Mouse (Mus musculus): ENCODE results near the gene Rd3. TPM values are rescaled to one million over a fixed set of nuclear protein-coding genes. Genes with fewer than 3 reads are reported as not detected.

Rd3 gene
- polyA plus RNA-seq, 1 experiment from 2014 or later, result 6.0 TPM

- Histone ChIP-seq H3K4me1 (ENCODE audit: control insufficient read depth, insufficient read depth, low read length) (peaks cover 20% of the 10 kb centered on the region), H3K27ac (replicated peaks; ENCODE audit: low read depth, low read length) (peak overlapping the region; percentile 53; the same call in 1 of the 2 replicates), H3K9me3 (ENCODE audit: control insufficient read depth, low read length) (no peaks in the 10 kb centered on the region), H3K4me2 (ENCODE audit: low read depth, low read length) (no peak overlapping the region), H3K9ac (ENCODE audit: low read depth, low read length) (peak overlapping the region; percentile 14; the same call in 1 of the 2 replicates), H3K4me3 (ENCODE audit: low read depth, low read length) (no peak overlapping the region), H3K27me3 (replicated peaks; ENCODE audit: control insufficient read depth, insufficient read depth, low read length) (no peaks in the 10 kb centered on the region), H3K36me3 (ENCODE audit: control insufficient read depth, insufficient read depth, low read length) (no peaks in the 10 kb centered on the region)
- DNase-seq (ENCODE audit: low spot score) (peak; percentile 73), ATAC-seq (ENCODE audit: low read depth) (peak; percentile 56)
- 43% methylated on average over 13 of the region's 13 CpGs for WGBS
These were observed 2.4 kb upstream of the Rd3 start for GRCm38 (mm10) chr1:191974509-191975405.

GRCm38 (mm10) chr1:191981426-191982102 lies 4.4 kb downstream of the Rd3 start:
- no peak overlapping the region for H3K4me3 ChIP-seq (ENCODE audit: low read depth, low read length)
- peak overlapping the region; percentile 71 for H3K27ac ChIP-seq (replicated peaks; ENCODE audit: low read depth, low read length)
- H3K27me3 ChIP-seq (replicated peaks; ENCODE audit: control insufficient read depth, insufficient read depth, low read length), result no peaks in the 10 kb centered on the region
- no peak overlapping the region for H3K9ac ChIP-seq (ENCODE audit: low read depth, low read length)
- peaks cover 15% of the 10 kb centered on the region for H3K4me1 ChIP-seq (ENCODE audit: control insufficient read depth, insufficient read depth, low read length)
- 16% methylated on average over 5 of the region's 6 CpGs for WGBS
- peak; percentile 93 for DNase-seq (ENCODE audit: low spot score)
- ATAC-seq (ENCODE audit: low read depth), result peak; percentile 93
- H3K36me3 ChIP-seq (ENCODE audit: control insufficient read depth, insufficient read depth, low read length), result no peaks in the 10 kb centered on the region
- H3K4me2 ChIP-seq (ENCODE audit: low read depth, low read length), result no peak overlapping the region
- H3K9me3 ChIP-seq (ENCODE audit: control insufficient read depth, low read length), result no peaks in the 10 kb centered on the region

DNA sequence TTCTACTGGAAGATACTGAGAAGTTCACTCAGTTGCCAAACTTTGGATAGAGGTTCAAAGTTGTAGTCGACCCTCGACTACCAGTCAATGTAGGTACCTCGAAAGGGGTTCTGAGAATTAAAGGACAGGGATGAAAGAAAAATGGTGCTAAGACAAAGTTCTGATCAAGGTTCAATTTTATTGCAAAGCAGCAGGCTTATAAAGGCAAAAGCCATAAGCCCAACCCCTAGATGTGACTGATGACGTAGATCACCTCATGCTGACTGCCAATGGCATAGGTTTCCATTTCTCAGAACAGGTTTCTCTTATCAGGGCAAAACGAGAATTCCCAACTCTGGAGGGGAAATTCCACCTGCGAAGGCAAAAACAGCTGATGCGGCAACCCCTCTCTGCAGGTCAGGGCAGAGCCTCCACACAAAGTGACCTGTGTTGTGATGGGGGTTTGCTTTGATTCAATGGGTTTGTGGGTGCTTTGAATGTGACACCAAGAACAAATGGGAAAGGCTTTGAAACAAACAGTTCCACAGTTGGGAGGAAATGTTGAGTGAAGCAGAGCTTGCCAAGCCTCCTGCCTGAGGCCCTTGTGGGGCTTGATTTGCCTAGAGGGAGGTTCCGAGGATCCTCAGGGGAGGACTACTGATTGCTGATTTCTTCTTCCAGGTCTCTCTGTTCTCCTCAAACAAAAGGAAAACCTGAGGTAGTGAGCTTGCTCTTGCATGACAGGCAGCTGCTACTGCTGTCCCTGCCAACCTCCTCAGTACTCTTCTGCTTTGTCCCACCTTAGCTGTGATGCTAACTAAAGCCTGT lies 9.7 kb downstream of the Rd3 start:
- Histone ChIP-seq H3K27ac (replicated peaks; ENCODE audit: low read depth, low read length) (no peak overlapping the region), H3K9ac (ENCODE audit: low read depth, low read length) (no peak overlapping the region), H3K4me3 (ENCODE audit: low read depth, low read length) (no peak overlapping the region), H3K36me3 (ENCODE audit: control insufficient read depth, insufficient read depth, low read length) (no peaks in the 10 kb centered on the region), H3K27me3 (replicated peaks; ENCODE audit: control insufficient read depth, insufficient read depth, low read length) (no peaks in the 10 kb centered on the region), H3K9me3 (ENCODE audit: control insufficient read depth, low read length) (no peaks in the 10 kb centered on the region), H3K4me2 (ENCODE audit: low read depth, low read length) (no peak overlapping the region), H3K4me1 (ENCODE audit: control insufficient read depth, insufficient read depth, low read length) (no peaks in the 10 kb centered on the region)
- 74% methylated on average over 8 of the region's 8 CpGs for WGBS
- no peak for ATAC-seq (ENCODE audit: low read depth)
- DNase-seq (ENCODE audit: low spot score), result no peak

DNA sequence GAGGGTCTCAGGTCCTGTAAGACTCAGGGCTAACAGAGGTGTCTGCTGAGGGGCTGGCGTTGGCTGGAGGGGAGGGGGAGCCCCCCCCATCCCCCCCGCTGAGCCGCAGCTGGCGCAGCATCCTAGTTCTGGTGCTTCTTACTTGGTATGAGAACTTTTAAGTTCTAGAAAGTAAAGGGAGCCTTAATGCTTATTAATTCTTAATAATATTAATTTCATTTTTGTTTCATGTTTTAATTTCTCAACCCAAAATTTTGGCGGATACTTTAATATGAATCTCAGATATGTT lies 10.3 kb downstream of the Rd3 start:
- DNase-seq (ENCODE audit: low spot score) (no peak), ATAC-seq (ENCODE audit: low read depth) (no peak)
- no peaks in the 10 kb centered on the region for H3K36me3 ChIP-seq (ENCODE audit: control insufficient read depth, insufficient read depth, low read length)
- H3K9ac ChIP-seq (ENCODE audit: low read depth, low read length), result no peak overlapping the region
- H3K9me3 ChIP-seq (ENCODE audit: control insufficient read depth, low read length), result no peaks in the 10 kb centered on the region
- H3K27ac ChIP-seq (replicated peaks; ENCODE audit: low read depth, low read length), result no peak overlapping the region
- H3K4me2 ChIP-seq (ENCODE audit: low read depth, low read length), result no peak overlapping the region
- no peaks in the 10 kb centered on the region for H3K4me1 ChIP-seq (ENCODE audit: control insufficient read depth, insufficient read depth, low read length)
- WGBS, result 48% methylated on average over 5 of the region's 5 CpGs
- no peak overlapping the region for H3K4me3 ChIP-seq (ENCODE audit: low read depth, low read length)
- no peaks in the 10 kb centered on the region for H3K27me3 ChIP-seq (replicated peaks; ENCODE audit: control insufficient read depth, insufficient read depth, low read length)

GRCm38 (mm10) chr1:191988646-191989045 lies 11.5 kb downstream of the Rd3 start:
- Histone ChIP-seq H3K27ac (replicated peaks; ENCODE audit: low read depth, low read length) (no peak overlapping the region), H3K9me3 (ENCODE audit: control insufficient read depth, low read length) (no peaks in the 10 kb centered on the region), H3K27me3 (replicated peaks; ENCODE audit: control insufficient read depth, insufficient read depth, low read length) (no peaks in the 10 kb centered on the region), H3K4me1 (ENCODE audit: control insufficient read depth, insufficient read depth, low read length) (no peaks in the 10 kb centered on the region), H3K36me3 (ENCODE audit: control insufficient read depth, insufficient read depth, low read length) (no peaks in the 10 kb centered on the region), H3K4me2 (ENCODE audit: low read depth, low read length) (no peak overlapping the region), H3K9ac (ENCODE audit: low read depth, low read length) (no peak overlapping the region), H3K4me3 (ENCODE audit: low read depth, low read length) (no peak overlapping the region)
- no peak for DNase-seq (ENCODE audit: low spot score)
- whole genome bisulfite sequencing, result 81% methylated on average over 3 of the region's 3 CpGs
- ATAC-seq (ENCODE audit: low read depth), result no peak

- Histone ChIP-seq H3K27me3 (replicated peaks; ENCODE audit: control insufficient read depth, insufficient read depth, low read length) (no peaks in the 10 kb centered on the region), H3K36me3 (ENCODE audit: control insufficient read depth, insufficient read depth, low read length) (no peaks in the 10 kb centered on the region), H3K27ac (replicated peaks; ENCODE audit: low read depth, low read length) (no peak overlapping the region), H3K4me2 (ENCODE audit: low read depth, low read length) (peak overlapping the region; percentile 78), H3K9me3 (ENCODE audit: control insufficient read depth, low read length) (no peaks in the 10 kb centered on the region), H3K4me3 (ENCODE audit: low read depth, low read length) (peak overlapping the region; percentile 49), H3K4me1 (ENCODE audit: control insufficient read depth, insufficient read depth, low read length) (no peaks in the 10 kb centered on the region), H3K9ac (ENCODE audit: low read depth, low read length) (peak overlapping the region; percentile 72; the same call in 1 of the 2 replicates)
- no peak for ATAC-seq (ENCODE audit: low read depth)
- no peak for DNase-seq (ENCODE audit: low spot score)
- WGBS, result 91% methylated on average over 5 of the region's 5 CpGs
These were observed 11.9 kb downstream of the Rd3 start for GRCm38 (mm10) chr1:191989060-191989459.

- DNase-seq (ENCODE audit: low spot score) (peak; percentile 99), ATAC-seq (ENCODE audit: low read depth) (peak; percentile 98)
- Histone ChIP-seq H3K9ac (ENCODE audit: low read depth, low read length) (peak overlapping the region; percentile 72), H3K4me2 (ENCODE audit: low read depth, low read length) (peak overlapping the region; percentile 78), H3K9me3 (ENCODE audit: control insufficient read depth, low read length) (no peaks in the 10 kb centered on the region), H3K4me1 (ENCODE audit: control insufficient read depth, insufficient read depth, low read length) (no peaks in the 10 kb centered on the region), H3K36me3 (ENCODE audit: control insufficient read depth, insufficient read depth, low read length) (no peaks in the 10 kb centered on the region), H3K27me3 (replicated peaks; ENCODE audit: control insufficient read depth, insufficient read depth, low read length) (no peaks in the 10 kb centered on the region), H3K4me3 (ENCODE audit: low read depth, low read length) (peak overlapping the region; percentile 49), H3K27ac (replicated peaks; ENCODE audit: low read depth, low read length) (peak overlapping the region; percentile 69)
- WGBS, result 0% methylated on average over 22 of the region's 22 CpGs
These were observed 12.8 kb downstream of the Rd3 start for GRCm38 (mm10) chr1:191989994-191990393.

DNA sequence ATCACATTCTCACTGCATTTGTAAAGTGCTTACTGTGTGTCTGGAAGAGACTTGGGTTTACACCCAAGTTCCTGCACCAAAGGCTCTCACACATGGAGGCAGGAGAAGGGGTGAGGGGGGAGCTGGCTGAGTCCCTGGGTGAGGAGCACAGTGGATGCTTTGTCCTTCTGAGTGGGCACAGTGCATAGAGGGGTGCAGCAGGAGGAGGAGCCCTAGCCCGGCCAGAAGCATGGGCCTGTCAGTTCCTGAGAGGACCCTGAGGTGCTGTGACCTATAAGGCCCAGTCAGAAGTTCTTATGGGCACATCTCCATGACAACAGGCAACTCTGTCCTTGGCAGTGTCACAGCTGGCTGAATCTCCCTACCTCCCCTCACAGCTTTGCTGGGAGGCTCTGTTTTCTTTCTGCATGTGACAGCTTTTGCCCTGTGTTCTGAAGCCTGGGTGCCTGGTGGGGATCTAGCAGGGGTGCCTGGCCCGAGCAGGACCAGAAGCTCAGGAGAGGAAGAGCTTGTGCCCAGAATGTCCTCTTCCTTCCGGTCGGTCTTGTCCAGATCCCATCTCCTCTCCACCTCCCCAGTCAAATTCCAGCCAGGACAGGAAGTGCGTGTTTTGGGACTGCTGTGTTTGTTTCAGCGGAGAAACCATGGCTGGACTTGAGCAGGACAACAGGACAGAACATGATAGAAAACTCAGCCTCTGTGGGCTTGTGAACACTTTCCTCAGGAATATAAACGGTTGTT lies 15.0 kb downstream of the Rd3 start:
- no peaks in the 10 kb centered on the region for H3K9me3 ChIP-seq (ENCODE audit: control insufficient read depth, low read length)
- H3K9ac ChIP-seq (ENCODE audit: low read depth, low read length), result no peak overlapping the region
- H3K4me2 ChIP-seq (ENCODE audit: low read depth, low read length), result no peak overlapping the region
- H3K27me3 ChIP-seq (replicated peaks; ENCODE audit: control insufficient read depth, insufficient read depth, low read length), result no peaks in the 10 kb centered on the region
- DNase-seq (ENCODE audit: low spot score), result no peak
- 63% methylated on average over 7 of the region's 7 CpGs for WGBS
- ATAC-seq (ENCODE audit: low read depth), result no peak
- H3K27ac ChIP-seq (replicated peaks; ENCODE audit: low read depth, low read length), result no peak overlapping the region
- peaks cover 17% of the 10 kb centered on the region; the same call in 1 of the 2 replicates for H3K36me3 ChIP-seq (ENCODE audit: control insufficient read depth, insufficient read depth, low read length)
- no peaks in the 10 kb centered on the region for H3K4me1 ChIP-seq (ENCODE audit: control insufficient read depth, insufficient read depth, low read length)
- H3K4me3 ChIP-seq (ENCODE audit: low read depth, low read length), result no peak overlapping the region

All from embryonic facial prominence, embryonic 14.5 days (tissue).